Comparison of ENCODE assay signal across 10 mouse cellular contexts in the genomic region with DNA sequence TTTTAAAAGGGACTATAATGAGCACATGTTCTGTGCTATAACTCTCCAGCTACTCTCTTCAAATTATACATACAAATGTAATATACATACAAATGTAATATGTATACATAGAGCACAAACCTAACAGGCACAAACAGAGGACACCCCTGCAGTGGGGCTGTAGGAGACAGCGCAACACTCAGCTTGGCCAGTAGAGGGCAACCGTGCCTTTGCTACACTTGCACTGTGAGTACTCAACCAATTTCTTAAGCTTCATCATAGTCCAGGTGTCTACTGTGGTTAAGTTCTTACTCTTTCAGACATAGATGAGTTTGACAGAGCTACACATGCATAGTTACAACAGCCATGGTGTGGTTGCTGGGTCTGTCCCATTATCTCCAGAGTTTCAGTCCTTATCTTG. TPM values are rescaled to one million over a fixed set of nuclear protein-coding genes. Genes with fewer than 3 reads are reported as not detected.
DNase-seq lines count a peak whose midpoint lies in the region; TF ChIP-seq lines count a peak whose summit lies in the region.
"Not testable (repeated sequence)": the region's sequence is repeated elsewhere in the genome, so short reads cannot be mapped to it uniquely, and the experiment has no call there.
"Had no signal": no experiment of that assay in that cellular context is flagged by ENCODE, and none has a peak within 500 bp of the region (broad histone marks: within the 10 kb centered on the region; RNA-seq: fewer than 3 reads in every experiment).

No protein-coding gene starts in this region.

- TF ChIP-seq CTCF in E14TG2a.4 (conservative IDR thresholded peaks at IDR 0.05; ENCODE audit: low read length): peak; percentile 50
- TF ChIP-seq CTCF in layer of hippocampus, adult 2 months (conservative IDR thresholded peaks at IDR 0.05): peak; percentile 62

- peak; percentile 12 for DNase-seq in adrenal gland, postnatal 14 days
- peak; percentile 6 to 15 for DNase-seq in frontal cortex, postnatal 14 days (ENCODE audit: low spot score in 2 of 2)
- peak; percentile 63 for DNase-seq in kidney, adult 18-20 months
- peak; percentile 3 to 15 for DNase-seq in layer of hippocampus, adult 2 months (ENCODE audit: low spot score in 2 of 2)
- peak; percentile 15 for DNase-seq in left cerebral cortex, postnatal 4 days
- peak; percentile 12 for DNase-seq in ovary, postnatal 36 days (ENCODE audit: low spot score)
- peak; percentile 9 for DNase-seq in thymus, postnatal 4 days

- H3K36me3 ChIP-seq in E14TG2a.4 (ENCODE audit: insufficient read depth, low read length): not testable (repeated sequence)

- H3K4me3 ChIP-seq in E14TG2a.4 (replicated peaks; ENCODE audit: low read length); layer of hippocampus, adult 2 months: not testable (repeated sequence)

- intact Hi-C loops in left cerebral cortex, postnatal 4 days (cut with DNase I): not testable (repeated sequence)

- H3K9me3 ChIP-seq in E14TG2a.4 (ENCODE audit: low read length): not testable (repeated sequence)

- H3K27me3 ChIP-seq in E14TG2a.4 (ENCODE audit: insufficient read depth, low read length): not testable (repeated sequence)

- H3K4me1 ChIP-seq in E14TG2a.4 (replicated peaks; ENCODE audit: low read depth, low read length): not testable (repeated sequence)

- H3K27ac ChIP-seq in layer of hippocampus, adult 2 months: not testable (repeated sequence)

RNA-seq across cellular contexts. Expression of gene Mup16, which starts 36.6 kb away (rescaled TPM):
- total RNA-seq in adrenal gland, postnatal 14 days (2021): not detected in 2 replicates
- not detected for total RNA-seq in layer of hippocampus, adult 2 months (2021)
- not detected for total RNA-seq in left cerebral cortex, postnatal 4 days (2021)
- total RNA-seq: adrenal gland, postnatal 4 days; layer of hippocampus, adult 18-20 months had no signal

RNA-seq across cellular contexts. Expression of gene Mup17, which starts 39.8 kb away (rescaled TPM):
- not detected in 2 replicates for total RNA-seq in adrenal gland, postnatal 14 days (2021)
- total RNA-seq in layer of hippocampus, adult 2 months (2021): not detected
- not detected for total RNA-seq in left cerebral cortex, postnatal 4 days (2021)
- total RNA-seq: adrenal gland, postnatal 4 days; layer of hippocampus, adult 18-20 months had no signal

Comparison
In these comparisons a context has a peak if more than half of its experiments do, and no peak if none do; other contexts are left out.
1. DNase-seq: peak in every context shown above with its lines; median percentile 63 in kidney, adult 18-20 months; 15 in left cerebral cortex, postnatal 4 days; 12 in adrenal gland, postnatal 14 days; 12 in ovary, postnatal 36 days; 10 in frontal cortex, postnatal 14 days; 9 in layer of hippocampus, adult 2 months; 9 in thymus, postnatal 4 days.